Mouse (Mus musculus) bone marrow macrophage, adult 2 months (primary cell): ENCODE results near the gene Mcu. TPM values are rescaled to one million over a fixed set of nuclear protein-coding genes. Genes with fewer than 3 reads are reported as not detected.

Experiments used
- H3K27ac ChIP-seq: 2 replicates; pipeline ENCODE4 v1.5.1; 2012; ENCODE audit warnings: low read depth, low read length; ENCODE audit not compliant: insufficient read depth
- H3K4me1 ChIP-seq: 2 replicates; pipeline ENCODE4 v1.6.1; 2012; ENCODE audit warnings: low read length; ENCODE audit not compliant: control insufficient read depth, insufficient read depth
- H3K4me3 ChIP-seq: 2 replicates; pipeline ENCODE4 v1.5.1; 2012; ENCODE audit warnings: mild to moderate bottlenecking, low read length, moderate library complexity; ENCODE audit not compliant: insufficient read depth
- CTCF ChIP-seq: IDR thresholded peaks from 2 replicates; pipeline ENCODE4 v1.5.1; 2012; ENCODE audit warnings: low read depth, mild to moderate bottlenecking, low read length, moderate library complexity
- POLR2A ChIP-seq: IDR thresholded peaks from 2 replicates; pipeline ENCODE4 v1.6.1; 2012; ENCODE audit warnings: mild to moderate bottlenecking, low read depth, low read length, borderline replicate concordance
- polyA plus RNA-seq: library from polyadenylated mRNA; stranded (reverse); fragments of >200 nt; gene quantifications from 2 replicates; pipeline ENCODE4 v1.2.4, GENCODE M21; 2012; ENCODE audit not compliant: missing spikeins, insufficient read depth, insufficient read length

Mcu gene
- polyA plus RNA-seq, 1 experiment = 14.4 TPM

- Histone ChIP-seq H3K4me1 (0 out of 2 replicates have a peak, but pooled peaks cover 2% of the 10 kb centered on the region), H3K27ac (no peak overlapping the region), H3K4me3 (no peak overlapping the region)
- TF ChIP-seq POLR2A (no peak), CTCF (no peak)
Observed at GRCm38 (mm10) chr10:59504291-59504690, 112.2 kb downstream of the Mcu start.

GRCm38 (mm10) chr10:59503433-59504210 lies 112.9 kb downstream of the Mcu start:
- Histone ChIP-seq H3K4me3 (no peak overlapping the region), H3K4me1 (0 out of 2 replicates have a peak, but pooled peaks cover 2% of the 10 kb centered on the region), H3K27ac (no peak overlapping the region)
- TF ChIP-seq CTCF (no peak), POLR2A (no peak)

- H3K27ac ChIP-seq = no peak overlapping the region
- H3K4me3 ChIP-seq = no peak overlapping the region
- 0 out of 2 replicates have a peak, but pooled peaks cover 2% of the 10 kb centered on the region for H3K4me1 ChIP-seq
- no peak for TF ChIP-seq POLR2A
- TF ChIP-seq CTCF = no peak
Observed at GRCm38 (mm10) chr10:59502381-59502780, 114.1 kb downstream of the Mcu start.

- no peak for TF ChIP-seq CTCF
- no peak for TF ChIP-seq POLR2A
- Histone ChIP-seq H3K27ac (no peak overlapping the region), H3K4me1 (0 out of 2 replicates have a peak, but pooled peaks cover 2% of the 10 kb centered on the region), H3K4me3 (no peak overlapping the region)
Observed at GRCm38 (mm10) chr10:59501761-59502160, 114.7 kb downstream of the Mcu start.

GRCm38 (mm10) chr10:59500225-59500624 lies 116.3 kb downstream of the Mcu start:
- no peak overlapping the region for H3K4me3 ChIP-seq
- H3K27ac ChIP-seq = no peak overlapping the region
- H3K4me1 ChIP-seq = 0 out of 2 replicates have a peak, but pooled peaks cover 2% of the 10 kb centered on the region
- TF ChIP-seq CTCF (no peak), POLR2A (no peak)

GRCm38 (mm10) chr10:59497019-59497418 lies 119.5 kb downstream of the Mcu start:
- H3K4me1 ChIP-seq = 0 out of 2 replicates have a peak, but pooled peaks cover 2% of the 10 kb centered on the region
- H3K4me3 ChIP-seq = no peak overlapping the region
- TF ChIP-seq CTCF = no peak
- H3K27ac ChIP-seq = no peak overlapping the region

GRCm38 (mm10) chr10:59494917-59495316 lies 121.6 kb downstream of the Mcu start:
- Histone ChIP-seq H3K4me3 (no peak overlapping the region), H3K4me1 (0 out of 2 replicates have a peak, but pooled peaks cover 2% of the 10 kb centered on the region), H3K27ac (no peak overlapping the region)
- TF ChIP-seq CTCF (no peak), POLR2A (no peak)

GRCm38 (mm10) chr10:59494044-59494443 lies 122.4 kb downstream of the Mcu start:
- H3K4me1 ChIP-seq = no peaks in the 10 kb centered on the region
- no peak overlapping the region for H3K27ac ChIP-seq
- TF ChIP-seq CTCF = no peak
- no peak for TF ChIP-seq POLR2A
- H3K4me3 ChIP-seq = no peak overlapping the region

GRCm38 (mm10) chr10:59490920-59491319 lies 125.6 kb downstream of the Mcu start:
- no peak overlapping the region for H3K27ac ChIP-seq
- H3K4me3 ChIP-seq = no peak overlapping the region
- TF ChIP-seq POLR2A (no peak), CTCF (no peak)
- H3K4me1 ChIP-seq = no peaks in the 10 kb centered on the region

- Histone ChIP-seq H3K4me3 (no peak overlapping the region), H3K27ac (no peak overlapping the region), H3K4me1 (no peaks in the 10 kb centered on the region)
- TF ChIP-seq CTCF = no peak
Observed at GRCm38 (mm10) chr10:59489411-59489810, 127.1 kb downstream of the Mcu start.

GRCm38 (mm10) chr10:59487351-59487750 lies 129.1 kb downstream of the Mcu start:
- TF ChIP-seq POLR2A (no peak), CTCF (no peak)
- Histone ChIP-seq H3K4me1 (no peaks in the 10 kb centered on the region), H3K27ac (no peak overlapping the region), H3K4me3 (no peak overlapping the region)

- TF ChIP-seq CTCF = no peak
- no peak for TF ChIP-seq POLR2A
- Histone ChIP-seq H3K4me3 (no peak overlapping the region), H3K27ac (no peak overlapping the region), H3K4me1 (no peaks in the 10 kb centered on the region)
Observed at GRCm38 (mm10) chr10:59484318-59484717, 132.2 kb downstream of the Mcu start.
